Mouse (Mus musculus) CH12.LX (cell line): Measurements from ENCODE around the gene Prdm2. TPM values are rescaled to one million over a fixed set of nuclear protein-coding genes. Genes with fewer than 3 reads are reported as not detected.

Experiments
- DNase-seq: peaks from one replicate; pipeline ENCODE4 v3.0.0-alpha.2; 2013; ENCODE audit errors: extremely low read depth
- H3K27ac ChIP-seq: 2 replicates; pipeline ENCODE4 v1.5.1; 2012; ENCODE audit warnings: low read depth, mild to moderate bottlenecking, control low read depth, moderate library complexity; ENCODE audit not compliant: insufficient read depth
- H3K27me3 ChIP-seq: replicated peaks from 2 replicates; pipeline ENCODE3; 2012; ENCODE audit warnings: inconsistent platforms
- H3K36me3 ChIP-seq, 2 experiments: replicated peaks in 1 of 2; 2 replicates each; pipeline versions ENCODE3 to v1.6.1; 2012; ENCODE audit warnings: inconsistent platforms in 1 of 2, low read length in 1 of 2, mild to moderate bottlenecking in 1 of 2, mixed read lengths in 1 of 2, moderate library complexity in 1 of 2; ENCODE audit not compliant: control insufficient read depth in 1 of 2, insufficient read depth in 1 of 2
- H3K4me1 ChIP-seq, 2 experiments: 2 replicates each; pipeline ENCODE4 v1.6.1; 2012; ENCODE audit warnings: inconsistent platforms in 1 of 2, moderate library complexity in 1 of 2; ENCODE audit not compliant: insufficient read depth in 2 of 2, control insufficient read depth in 1 of 2
- H3K4me2 ChIP-seq: 2 replicates; pipeline ENCODE4 v1.6.1; 2012; ENCODE audit warnings: low read depth, mild to moderate bottlenecking, control low read depth; ENCODE audit not compliant: poor library complexity, insufficient read depth, severe bottlenecking
- H3K4me3 ChIP-seq, 3 experiments: fragments of 150-350 bp in 1 of 3; sonication (generic) in 1 of 3; replicated peaks in 1 of 3; 2 replicates each; pipeline versions ENCODE3 to v1.5.1; 2011 to 2012; ENCODE audit warnings: low read depth in 2 of 3, low read length in 2 of 3, mild to moderate bottlenecking in 2 of 3, moderate library complexity in 2 of 3, control low read depth in 1 of 3, improper control_type of control experiment in 1 of 3, inconsistent platforms in 1 of 3, mixed read lengths in 1 of 3; ENCODE audit not compliant: poor library complexity in 1 of 3
- H3K79me2 ChIP-seq: replicated peaks from 2 replicates; pipeline ENCODE4 v1.6.1; 2012; ENCODE audit warnings: mild to moderate bottlenecking, moderate library complexity; ENCODE audit not compliant: control insufficient read depth, poor library complexity, insufficient read depth, severe bottlenecking; ENCODE audit errors: extremely low read depth
- H3K9ac ChIP-seq: 2 replicates; pipeline ENCODE4 v1.6.1; 2012; ENCODE audit warnings: low read depth, mild to moderate bottlenecking, control low read depth, moderate library complexity; ENCODE audit not compliant: insufficient read depth
- H3K9me3 ChIP-seq: replicated peaks from 2 replicates; pipeline ENCODE3; 2012; ENCODE audit warnings: low read length, inconsistent platforms, mixed read lengths
- CTCF ChIP-seq, 2 experiments: IDR thresholded peaks in 1 of 2; conservative IDR thresholded peaks in 1 of 2; 2 replicates each; pipeline ENCODE4 v1.5.1; 2011 to 2012; ENCODE audit warnings: low read depth in 2 of 2, low read length in 2 of 2, improper control_type of control experiment in 1 of 2, inconsistent platforms in 1 of 2, mild to moderate bottlenecking in 1 of 2, moderate library complexity in 1 of 2
- ELF1 ChIP-seq: IDR thresholded peaks from 2 replicates; pipeline ENCODE4 v1.6.1; 2014; ENCODE audit warnings: low read depth, mild to moderate bottlenecking, inconsistent platforms, low read length, improper control_type of control experiment
- EP300 ChIP-seq: IDR thresholded peaks from 2 replicates; pipeline ENCODE4 v1.6.1; 2011; ENCODE audit warnings: low read length, improper control_type of control experiment
- HCFC1 ChIP-seq: IDR thresholded peaks from 2 replicates; pipeline ENCODE4 v1.6.1; 2012; ENCODE audit warnings: low read depth, mild to moderate bottlenecking, inconsistent platforms, low read length, improper control_type of control experiment
- JUN ChIP-seq: IDR thresholded peaks from 2 replicates; pipeline ENCODE4 v1.6.1; 2011; ENCODE audit warnings: low read depth, mild to moderate bottlenecking, low read length, improper control_type of control experiment, moderate library complexity; ENCODE audit not compliant: insufficient read depth
- JUND ChIP-seq: conservative IDR thresholded peaks from 2 replicates; pipeline ENCODE4 v1.6.1; 2011; ENCODE audit warnings: low read depth, low read length, improper control_type of control experiment
- MAFK ChIP-seq: IDR thresholded peaks from 2 replicates; pipeline ENCODE4 v1.6.1; 2011; ENCODE audit warnings: low read length, improper control_type of control experiment; ENCODE audit not compliant: insufficient replicate concordance
- NELFE ChIP-seq: IDR thresholded peaks from 2 replicates; pipeline ENCODE4 v1.6.1; 2011; ENCODE audit warnings: low read depth, low read length, improper control_type of control experiment
- POLR2A ChIP-seq: IDR thresholded peaks from 2 replicates; pipeline ENCODE4 v1.6.1; 2011; ENCODE audit warnings: low read depth, mild to moderate bottlenecking, improper control_type of control experiment, low read length
- RAD21 ChIP-seq: IDR thresholded peaks from 2 replicates; pipeline ENCODE4 v1.6.1; 2011; ENCODE audit warnings: low read depth, mild to moderate bottlenecking, low read length, improper control_type of control experiment, moderate library complexity
- RCOR1 ChIP-seq: conservative IDR thresholded peaks from 2 replicates; pipeline ENCODE4 v1.6.1; 2012; ENCODE audit warnings: low read depth, mild to moderate bottlenecking, inconsistent platforms, low read length, improper control_type of control experiment
- UBTF ChIP-seq: IDR thresholded peaks from 2 replicates; pipeline ENCODE4 v1.6.1; 2012; ENCODE audit warnings: low read depth, mild to moderate bottlenecking, inconsistent platforms, low read length, improper control_type of control experiment, moderate library complexity
- USF1 ChIP-seq: IDR thresholded peaks from 2 replicates; pipeline ENCODE4 v1.6.1; 2014; ENCODE audit warnings: low read depth, mild to moderate bottlenecking, inconsistent platforms, low read length, improper control_type of control experiment
- USF2 ChIP-seq: conservative IDR thresholded peaks from 2 replicates; pipeline ENCODE4 v1.6.1; 2011; ENCODE audit warnings: low read depth, low read length, improper control_type of control experiment
- ZC3H11A ChIP-seq: IDR thresholded peaks from 2 replicates; pipeline ENCODE4 v1.6.1; 2012; ENCODE audit warnings: low read depth, mild to moderate bottlenecking, inconsistent platforms, low read length, improper control_type of control experiment
- ZKSCAN1 ChIP-seq: IDR thresholded peaks from 2 replicates; pipeline ENCODE4 v1.6.1; 2012; ENCODE audit warnings: low read depth, inconsistent platforms, low read length, improper control_type of control experiment, borderline replicate concordance
- ZMIZ1 ChIP-seq: IDR thresholded peaks from 2 replicates; pipeline ENCODE4 v1.6.1; 2012; ENCODE audit warnings: low read depth, mild to moderate bottlenecking, inconsistent platforms, low read length, improper control_type of control experiment
- ZNF384 ChIP-seq: IDR thresholded peaks from 2 replicates; pipeline ENCODE4 v1.6.1; 2012; ENCODE audit warnings: low read depth, low read length, improper control_type of control experiment, inconsistent platforms
- dilution Hi-C: fragments of 300-500 bp; cut with MboI; formaldehyde crosslinking; loops from 2 replicates; pipeline ENCODE4 v1.14.3; 2020; ENCODE audit warnings: low sequenced_read_pairs; ENCODE audit not compliant: extremely low pct_unique_long_range_greater_than_20kb, extremely low pct_ligation_motif_present
- in situ Hi-C: fragments of 300-500 bp; cut with MboI; formaldehyde crosslinking; loops from 3 replicates; pipeline ENCODE4 v1.14.3; 2019; ENCODE audit warnings: low sequenced_read_pairs, low pct_ligation_motif_present, low pct_unique_long_range_greater_than_20kb, mixed read lengths
- polyA plus RNA-seq: library from polyadenylated mRNA; unstranded; fragments of >175 nt; gene quantifications from 2 replicates; pipeline ENCODE4 v1.2.1, GENCODE M21; 2012; ENCODE audit warnings: low read depth; ENCODE audit not compliant: insufficient read length
- total RNA-seq, 2 experiments: library from RNA; depleted of rRNA; stranded (reverse); fragments of 300-350 nt in 1 of 2; fragments of >200 nt in 1 of 2; gene quantifications; 2 replicates each; pipeline ENCODE4 v1.2.3; 2012 to 2014

Gene Prdm2
- total and polyA plus RNA-seq, 3 experiments = 3.8 to 16.1 (median 7.1) TPM

GRCm38 (mm10) chr4:143120008-143120407 lies 92.8 kb downstream of the Prdm2 start:
- Histone ChIP-seq H3K36me3 (peaks cover 18 to 77% of the 10 kb centered on the region in 2 experiments), H3K79me2 (peaks cover 4% of the 10 kb centered on the region), H3K9ac (no peak overlapping the region), H3K4me3 (no peak overlapping the region), H3K27me3 (no peaks in the 10 kb centered on the region), H3K4me2 (no peak overlapping the region), H3K4me1 (peaks cover 9 to 51% of the 10 kb centered on the region in 2 experiments; a peak in 3 of 4 replicates), H3K9me3 (no peaks in the 10 kb centered on the region), H3K27ac (no peak overlapping the region)
- no peak for DNase-seq
- TF ChIP-seq ZC3H11A (no peak), USF2 (no peak), UBTF (no peak), NELFE (no peak), EP300 (no peak), USF1 (no peak), ZKSCAN1 (no peak), ZNF384 (no peak), HCFC1 (no peak), CTCF (conservative IDR thresholded peaks at IDR 0.05 in 1 of 2, IDR thresholded peaks at IDR 0.05 in 1 of 2; ENCODE audit: low read depth in 2 of 2, low read length in 2 of 2) (no peak), ZMIZ1 (no peak), JUN (no peak), JUND (no peak), RAD21 (no peak)
- in situ Hi-C loops = no loop called here
- dilution Hi-C loops = no loop called here

- DNase-seq = peak; percentile 27
- Histone ChIP-seq H3K4me1 (peaks cover 15 to 60% of the 10 kb centered on the region in 2 experiments), H3K4me2 (no peak overlapping the region), H3K36me3 (peaks cover 21 to 72% of the 10 kb centered on the region in 2 experiments), H3K4me3 (no peak overlapping the region), H3K27me3 (no peaks in the 10 kb centered on the region)
- dilution Hi-C loops = no loop called here
- no peak for TF ChIP-seq RCOR1
- TF ChIP-seq ELF1 = no peak
- no peak for TF ChIP-seq MAFK
- TF ChIP-seq POLR2A = no peak
- TF ChIP-seq, all 38 proteins: peak for 0
- no peaks in the 10 kb centered on the region for H3K9me3 ChIP-seq
- H3K79me2 ChIP-seq = peaks cover 4% of the 10 kb centered on the region
- in situ Hi-C loops = no loop called here
- no peak overlapping the region for H3K9ac ChIP-seq
- H3K27ac ChIP-seq = no peak overlapping the region
Observed at GRCm38 (mm10) chr4:143118843-143119242, 94.0 kb downstream of the Prdm2 start.
